Mouse (Mus musculus) layer of hippocampus, adult 2 months (tissue): ENCODE data around the gene Tec. TPM values are rescaled to one million over a fixed set of nuclear protein-coding genes. Genes with fewer than 3 reads are reported as not detected.

Source experiments
- DNase-seq, 2 experiments: peaks; one replicate each; pipeline ENCODE4 v3.0.0; 2022; ENCODE audit warnings: low spot score in 2 of 2
- H3K27ac ChIP-seq: fragments of 200-600 bp; 2 replicates; pipeline ENCODE4 v1.8.1; 2022
- H3K4me3 ChIP-seq: fragments of 200-600 bp; 2 replicates; pipeline ENCODE4 v1.8.1; 2022; ENCODE audit warnings: mild to moderate bottlenecking
- CTCF ChIP-seq: fragments of 200-600 bp; conservative IDR thresholded peaks from 2 replicates; pipeline ENCODE4 v1.8.1; 2022; ENCODE audit warnings: antibody characterized with exemption, mild to moderate bottlenecking, moderate library complexity
- long read RNA-seq, 2 experiments: library from polyadenylated mRNA; stranded (forward); transcript quantifications; one replicate each; pipeline ENCODE4 v2.0.0; 2021; ENCODE audit warnings: borderline mapping rate in 2 of 2
- total RNA-seq, 2 experiments: library from RNA; stranded (reverse); gene quantifications; 2 replicates each; pipeline ENCODE4 v1.2.3; 2021

The Tec gene
- total RNA-seq = 1 to 10 TPM; 1.1 to 1.8 TPM
- long read RNA-seq, experiment 1 = 0 reads
- long read RNA-seq, experiment 2 = 0 reads

DNA sequence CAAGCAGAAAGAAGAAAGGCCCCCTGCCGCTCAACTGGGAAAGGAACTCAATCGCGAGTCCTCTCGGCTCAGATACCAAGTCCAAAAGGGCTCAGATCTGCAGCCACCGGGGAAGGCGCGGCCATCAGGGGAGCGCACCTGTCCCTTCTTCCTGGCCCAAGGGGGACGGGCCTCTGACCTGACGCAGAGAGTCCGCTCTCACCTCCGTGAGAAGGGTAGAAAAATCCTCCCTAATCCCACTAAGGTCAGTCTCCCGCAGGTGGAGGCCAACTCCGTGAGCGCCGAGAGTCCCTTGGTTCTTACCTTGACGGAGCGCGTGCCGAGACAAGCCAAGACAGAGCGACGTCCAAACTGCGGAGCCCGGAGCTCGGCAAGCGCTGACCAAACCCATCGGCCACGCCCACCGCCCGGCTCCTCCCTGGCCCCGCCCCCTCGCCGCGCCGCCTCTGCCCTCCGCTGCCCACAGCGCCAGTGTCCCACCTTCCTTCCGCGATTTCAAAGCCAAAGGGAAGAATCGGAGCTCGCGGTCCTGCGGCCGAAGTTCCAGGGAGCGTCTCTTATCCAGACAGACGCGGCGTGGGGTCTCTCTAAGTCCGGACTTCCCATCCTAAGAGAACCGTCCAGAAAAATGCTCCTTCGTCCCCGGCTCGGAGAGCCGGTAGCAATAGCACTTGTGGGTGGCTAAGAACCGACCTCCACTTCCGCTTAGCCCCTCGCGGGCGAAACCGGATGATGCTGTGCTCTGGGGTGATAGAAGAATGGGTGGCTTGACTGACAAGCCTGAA lies at the start of gene Tec:
Tec (minus strand) TSS at position 393 of the 785 bp plus-strand sequence.
- H3K27ac ChIP-seq = no peak within 1 kb of the TSS; the same call in 1 of the 2 replicates
- TF ChIP-seq CTCF = peak; percentile 20; the same call in 1 of the 2 replicates
- DNase-seq = peak; percentile 55 to 66
- H3K4me3 ChIP-seq = peak within 1 kb of the TSS; percentile 62

DNA sequence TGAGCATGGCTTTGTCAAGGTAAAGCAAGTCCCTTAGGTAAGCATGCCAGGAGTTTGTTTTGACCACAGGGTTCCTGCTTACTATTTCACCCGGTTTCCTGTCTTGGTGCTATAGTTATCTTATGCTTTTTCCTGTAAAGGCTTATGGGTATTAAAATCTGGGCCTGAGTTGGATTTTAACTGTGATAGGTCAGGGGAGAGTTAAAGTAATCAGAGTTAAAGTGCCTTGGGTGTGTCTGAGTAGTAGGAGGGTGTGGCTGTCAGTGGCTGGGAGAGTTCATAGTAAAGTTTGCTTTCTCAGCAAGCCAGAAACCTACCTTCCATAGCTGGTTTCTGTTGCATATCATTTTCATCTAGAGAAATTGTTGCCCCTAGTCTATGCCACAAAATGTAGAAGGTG lies 48.6 kb upstream of the Tec start:
- no peak for TF ChIP-seq CTCF
- DNase-seq = no peak
- no peak overlapping the region for H3K4me3 ChIP-seq
- H3K27ac ChIP-seq = no peak overlapping the region

DNA sequence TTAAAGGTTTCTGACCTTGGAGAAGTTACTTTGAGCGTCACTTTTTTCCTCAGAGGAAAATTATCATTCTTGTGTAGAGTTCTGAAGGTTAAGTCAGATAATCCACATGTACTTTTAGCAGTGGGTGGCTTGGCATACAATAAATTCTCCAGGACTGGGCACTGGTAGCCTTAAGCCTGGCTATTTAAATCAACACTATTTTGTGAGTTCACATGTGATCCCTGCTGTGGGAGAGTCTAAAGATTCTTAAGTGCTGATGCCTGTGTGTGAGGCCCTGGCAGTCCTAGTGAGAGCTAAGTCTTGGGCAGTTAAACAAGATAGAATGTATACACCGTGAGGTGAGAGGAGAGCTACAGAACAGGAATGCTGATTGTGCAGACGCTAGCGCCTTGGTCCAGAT lies 47.8 kb upstream of the Tec start:
- Histone ChIP-seq H3K27ac (no peak overlapping the region), H3K4me3 (peak overlapping the region; percentile 75)
- DNase-seq = no peak
- TF ChIP-seq CTCF = no peak

DNA sequence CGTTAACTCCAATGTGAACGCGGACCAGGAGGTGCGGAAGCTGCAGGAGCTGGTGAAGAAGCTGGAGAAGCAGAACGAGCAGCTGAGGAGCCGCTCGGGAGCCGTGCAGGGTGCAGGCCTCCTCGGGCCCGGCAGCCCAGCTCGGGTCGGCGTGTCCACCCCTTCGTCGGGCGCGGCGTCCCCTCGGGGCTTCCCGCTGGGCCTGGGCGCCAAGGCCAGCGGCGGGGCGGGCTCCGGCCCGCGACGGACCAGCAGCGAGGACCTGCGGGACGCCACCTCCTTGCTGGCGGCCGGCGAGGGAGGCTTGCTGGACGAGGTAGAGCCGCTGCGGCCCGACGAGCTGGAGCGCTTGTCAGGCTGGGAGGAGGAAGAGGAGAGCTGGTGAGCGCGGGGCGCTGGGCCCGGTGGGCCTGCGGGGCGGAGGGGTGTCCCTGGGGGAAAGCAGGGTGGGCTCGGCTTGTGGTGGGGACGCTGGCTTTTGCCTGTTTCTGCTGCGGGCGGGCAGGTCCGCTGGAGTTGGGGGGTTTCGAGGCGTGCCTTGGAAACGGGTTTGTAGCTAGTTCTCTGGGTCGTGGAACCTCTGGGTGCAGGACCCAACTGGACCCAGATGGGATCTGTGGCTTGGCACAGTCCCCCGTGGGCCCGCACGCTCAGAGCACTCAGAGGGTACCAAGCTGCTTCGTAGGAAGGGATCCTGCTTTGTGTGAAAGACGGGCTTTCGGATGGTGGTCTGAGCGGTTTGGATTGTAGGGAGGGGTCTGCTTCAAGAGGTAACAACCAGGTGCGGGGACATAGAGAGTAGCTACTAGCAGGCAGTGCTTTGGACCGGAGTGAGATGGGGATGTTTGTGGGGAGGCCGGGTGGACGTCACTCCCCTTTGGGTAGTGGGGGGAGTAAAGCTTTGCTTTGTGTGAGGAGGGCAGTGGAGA lies 46.6 kb upstream of the Tec start:
- TF ChIP-seq CTCF = no peak
- peak overlapping the region; percentile 98 for H3K27ac ChIP-seq
- peak overlapping the region; percentile 75 for H3K4me3 ChIP-seq
- peak in 1 of 2 experiments; percentile 31 for DNase-seq

DNA sequence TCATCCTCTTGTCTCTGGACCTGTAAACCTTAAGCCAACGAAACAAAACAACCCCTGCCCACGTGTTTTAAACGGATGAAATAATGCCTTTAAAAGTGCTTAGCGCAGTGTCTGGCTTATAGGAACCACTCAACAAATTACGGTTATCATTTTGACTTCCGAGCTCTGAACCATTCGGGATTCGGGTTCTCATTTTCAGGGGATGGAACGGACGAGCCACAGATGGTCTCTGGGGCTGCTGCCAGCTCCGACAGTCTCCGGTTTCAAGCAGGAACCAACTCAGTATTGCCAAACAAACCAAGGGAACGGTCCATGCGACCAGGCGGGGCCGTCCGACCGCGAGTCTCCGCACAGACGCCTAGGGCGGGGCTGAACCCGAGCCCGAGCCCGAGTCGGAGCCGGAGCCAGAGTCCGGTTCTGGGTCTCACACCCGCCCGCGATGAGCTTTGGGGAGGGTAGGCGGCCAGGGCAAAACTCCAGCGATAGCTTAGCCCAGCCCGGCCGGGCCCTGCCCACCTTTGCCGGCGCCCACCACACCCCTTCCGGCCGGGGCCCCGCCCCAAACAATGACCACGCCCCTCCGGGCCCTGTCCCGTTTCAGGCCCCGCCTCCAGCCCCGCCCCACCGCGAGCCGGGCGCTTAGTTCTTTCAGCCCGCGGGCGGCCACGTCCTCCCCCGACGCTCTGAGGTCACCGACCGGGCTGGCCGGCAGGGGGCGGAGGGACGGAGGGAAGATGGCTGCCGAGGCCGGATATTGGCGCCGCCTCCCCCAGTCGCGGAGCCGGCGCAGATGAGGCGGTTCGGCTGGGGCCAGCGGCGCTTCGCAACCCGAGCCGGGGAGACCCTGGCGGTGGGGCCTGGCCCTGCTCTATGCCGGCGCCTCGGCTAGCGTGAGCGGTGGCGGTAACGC lies 45.6 kb upstream of the Tec start, which contains the start of gene Slain2:
Slain2 (plus strand) TSS at position 657 of the 910 bp plus-strand sequence.
- DNase-seq = peak; percentile 94
- peak within 1 kb of the TSS; percentile 98 for H3K27ac ChIP-seq
- TF ChIP-seq CTCF = peak; percentile 85
- H3K4me3 ChIP-seq = peak within 1 kb of the TSS; percentile 75

DNA sequence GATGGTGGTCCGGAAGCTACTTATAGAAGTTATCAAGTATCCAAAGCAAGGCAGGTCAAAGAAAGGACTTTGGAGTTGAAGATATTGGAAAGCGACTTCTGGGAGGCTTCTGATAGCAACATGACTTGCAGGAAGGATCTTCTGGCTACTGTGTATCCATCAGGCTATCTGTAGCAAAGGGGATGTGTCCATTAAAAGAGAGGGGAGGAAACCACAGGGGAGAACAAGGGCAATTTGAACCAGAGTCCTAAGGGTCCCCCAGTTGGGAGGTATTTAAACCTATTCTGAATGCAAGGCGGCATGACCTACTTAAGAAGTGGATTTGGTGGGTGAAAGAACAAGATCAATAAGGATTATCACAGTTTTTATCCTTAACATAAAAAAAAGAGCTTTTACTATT lies 43.0 kb upstream of the Tec start:
- DNase-seq = no peak
- no peak overlapping the region for H3K27ac ChIP-seq
- H3K4me3 ChIP-seq = no peak overlapping the region
- TF ChIP-seq CTCF = no peak

DNA sequence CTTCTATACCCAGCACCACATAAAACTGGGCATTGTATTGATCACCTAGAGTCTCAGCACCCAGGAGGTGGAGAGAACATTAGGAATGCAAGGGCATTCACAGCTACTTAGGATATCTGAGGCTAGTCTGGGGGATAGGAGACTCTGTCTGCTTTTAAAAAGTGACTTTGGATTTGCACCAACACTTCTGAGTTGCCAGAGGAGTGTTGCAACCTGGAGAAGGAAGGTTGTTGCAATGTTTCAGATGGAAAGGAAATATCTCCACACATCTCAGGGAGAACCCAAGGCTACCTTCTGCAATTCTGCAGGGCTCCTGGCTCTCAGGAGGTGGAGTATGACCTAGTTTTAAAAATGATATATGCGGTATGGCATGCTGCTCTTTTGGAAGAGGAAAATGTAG lies 42.1 kb upstream of the Tec start:
- DNase-seq = no peak
- no peak for TF ChIP-seq CTCF
- Histone ChIP-seq H3K27ac (no peak overlapping the region), H3K4me3 (no peak overlapping the region)

DNA sequence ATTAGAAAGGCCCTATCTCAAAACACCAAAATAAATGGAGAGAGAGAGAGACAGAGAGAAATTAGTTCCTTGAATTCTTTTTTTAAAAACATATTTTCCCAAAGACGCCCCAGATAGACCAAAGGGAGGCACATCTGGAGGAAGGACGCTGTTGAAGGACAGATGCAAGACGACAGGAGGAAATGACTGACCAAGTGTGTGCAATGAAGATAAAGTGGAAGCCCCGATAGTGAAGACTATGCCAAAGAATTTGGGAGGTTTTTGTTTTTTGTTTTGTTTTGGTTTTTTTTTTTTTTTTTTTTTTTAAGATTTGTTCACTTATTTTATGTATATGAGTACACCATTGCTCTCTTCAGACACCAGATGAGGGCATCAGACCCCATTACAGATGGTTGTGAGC lies 41.1 kb upstream of the Tec start:
- no peak for DNase-seq
- H3K4me3 ChIP-seq = no peak overlapping the region
- no peak overlapping the region for H3K27ac ChIP-seq
- no peak for TF ChIP-seq CTCF

DNA sequence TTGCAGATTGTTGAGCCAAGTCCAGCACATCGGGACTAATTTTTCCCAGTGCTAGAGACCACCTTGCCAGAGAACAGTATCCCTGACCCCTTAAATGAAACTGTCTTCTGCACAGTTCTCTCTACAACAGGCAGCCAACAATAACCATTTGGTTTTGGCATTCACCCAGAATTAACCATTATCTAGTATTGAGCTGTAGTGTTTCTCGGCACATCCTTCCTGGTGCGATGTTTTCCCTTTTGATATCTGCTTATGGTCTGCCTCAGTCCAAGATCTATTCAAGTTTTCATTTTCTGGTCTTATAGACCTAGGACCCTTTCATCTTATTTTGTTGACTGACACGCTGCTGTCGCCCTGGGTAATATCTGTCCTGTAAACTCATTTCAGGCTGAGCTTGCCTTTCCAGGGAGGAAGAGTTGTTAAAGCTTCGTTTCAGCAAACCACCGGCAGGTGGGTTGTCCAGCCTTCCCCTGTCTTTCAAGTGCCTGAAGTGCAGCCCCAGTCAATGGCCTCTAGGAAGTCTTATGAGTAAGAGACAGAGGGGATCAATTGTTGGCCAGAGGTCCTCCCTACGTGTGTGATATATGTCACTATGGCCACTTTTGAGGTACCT lies 40.1 kb upstream of the Tec start:
- Histone ChIP-seq H3K4me3 (no peak overlapping the region), H3K27ac (no peak overlapping the region)
- TF ChIP-seq CTCF = no peak
- DNase-seq = no peak

DNA sequence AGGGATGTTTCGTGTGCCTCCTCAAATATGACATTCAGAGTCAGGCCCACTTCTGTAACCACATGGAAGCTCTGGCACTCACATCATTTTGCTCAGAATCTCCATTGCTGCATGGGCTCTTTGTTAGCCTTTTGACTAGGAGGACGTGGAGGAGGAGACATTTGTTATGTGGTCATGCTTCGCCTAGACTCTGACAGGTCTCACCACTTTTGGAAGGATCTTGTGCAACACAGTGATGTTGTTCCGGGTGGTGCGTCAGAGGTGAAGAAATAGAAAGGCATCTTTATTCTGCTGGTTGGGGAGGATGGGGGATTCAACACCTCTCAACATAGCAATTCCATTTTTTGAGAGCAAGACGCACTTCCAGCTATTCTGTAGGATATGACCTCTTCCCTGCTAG lies 39.1 kb upstream of the Tec start:
- no peak for DNase-seq
- no peak overlapping the region for H3K4me3 ChIP-seq
- H3K27ac ChIP-seq = no peak overlapping the region
- TF ChIP-seq CTCF = no peak

DNA sequence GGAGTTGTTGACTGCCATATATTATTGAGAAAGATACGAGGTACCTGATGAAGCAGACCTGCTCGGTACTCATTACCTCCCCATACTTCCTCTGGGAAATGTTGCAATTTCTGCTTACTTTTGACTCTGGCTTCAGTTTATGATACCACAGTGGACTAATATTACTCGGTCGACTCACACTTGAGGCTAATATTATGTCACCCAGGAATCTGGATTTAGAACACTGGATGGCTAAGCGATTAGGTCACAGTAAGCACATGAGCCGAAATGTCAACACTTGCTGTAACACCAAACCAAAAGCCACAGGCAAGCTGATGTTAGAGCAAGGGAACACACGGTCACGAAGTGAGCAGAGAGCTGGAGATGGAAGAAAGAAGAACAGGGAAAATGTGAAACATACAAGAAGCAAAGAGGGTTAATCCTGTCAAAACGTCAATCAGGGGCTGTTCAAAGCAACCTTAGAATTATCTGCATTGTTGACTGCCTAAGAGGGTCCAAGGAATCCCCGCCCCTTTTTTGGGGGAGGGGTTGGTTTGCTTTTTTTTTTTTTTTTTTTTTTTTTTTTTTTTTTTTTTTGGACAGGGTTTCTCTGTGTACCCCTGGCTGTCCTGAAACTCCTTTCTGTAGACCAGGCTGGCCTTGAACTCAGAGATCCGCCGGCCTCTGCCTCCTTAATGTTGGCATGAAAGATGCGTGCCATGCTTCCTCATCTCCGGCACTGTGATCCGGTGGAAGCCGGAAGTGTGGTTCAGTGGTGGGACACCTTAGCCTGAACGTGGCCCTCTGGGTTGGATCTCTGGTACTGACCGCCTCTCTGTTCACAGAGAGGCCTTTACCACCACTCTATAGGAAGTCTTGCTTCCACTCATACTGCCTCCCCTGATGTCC lies 36.9 kb upstream of the Tec start:
- Histone ChIP-seq H3K27ac (no peak overlapping the region), H3K4me3 (no peak overlapping the region)
- TF ChIP-seq CTCF = no peak
- no peak for DNase-seq
